10 mouse cellular contexts compared by ENCODE assay signal in genomic region chr3:31903506-31903905, GRCm38 (mm10). TPM values are rescaled to one million over a fixed set of nuclear protein-coding genes. Genes with fewer than 3 reads are reported as not detected.
DNase-seq lines count a peak whose midpoint lies in the region; ATAC-seq and TF ChIP-seq lines count a peak whose summit lies in the region.
"Had no signal": no experiment of that assay in that cellular context is flagged by ENCODE, and none has a peak within 500 bp of the region (broad histone marks: within the 10 kb centered on the region; RNA-seq: fewer than 3 reads in every experiment).

No protein-coding gene starts in this region.

- no peak for TF ChIP-seq EP300 in heart, postnatal 0 days (IDR thresholded peaks at IDR 0.05; ENCODE audit: low read depth)

- no peak for TF ChIP-seq CTCF in heart, postnatal 0 days (IDR thresholded peaks at IDR 0.05; ENCODE audit: low read depth)

- H3K36me3 ChIP-seq in heart, postnatal 0 days (replicated peaks; ENCODE audit: control insufficient read depth, insufficient read depth, low read length), result no peaks in the 10 kb centered on the region
- H3K36me3 ChIP-seq in forebrain, embryonic 16.5 days (ENCODE audit: control insufficient read depth, insufficient read depth), result no peaks in the 10 kb centered on the region
- no peaks in the 10 kb centered on the region for H3K36me3 ChIP-seq in midbrain, embryonic 11.5 days (ENCODE audit: control insufficient read depth, insufficient read depth, low read length)

- ATAC-seq in heart, postnatal 0 days (ENCODE audit: insufficient read depth, low read depth), result no peak
- 0 out of 2 replicates have a peak, but pooled peaks have one; percentile 45 for ATAC-seq in forebrain, embryonic 16.5 days
- peak; percentile 61 for ATAC-seq in midbrain, embryonic 11.5 days (ENCODE audit: low FRiP score)

- peaks cover 8% of the 10 kb centered on the region; the same call in 1 of the 2 replicates for H3K4me1 ChIP-seq in heart, postnatal 0 days (ENCODE audit: control insufficient read depth, insufficient read depth)
- peaks cover 10% of the 10 kb centered on the region for H3K4me1 ChIP-seq in forebrain, embryonic 16.5 days (replicated peaks; ENCODE audit: control insufficient read depth, insufficient read depth, low read length)
- H3K4me1 ChIP-seq in midbrain, embryonic 11.5 days (ENCODE audit: control insufficient read depth, insufficient read depth, low read length), result peaks cover 20% of the 10 kb centered on the region

- H3K27ac ChIP-seq in heart, postnatal 0 days (ENCODE audit: low read depth), result no peak overlapping the region
- no peak overlapping the region for H3K27ac ChIP-seq in forebrain, embryonic 16.5 days (ENCODE audit: low read length)
- no peak overlapping the region for H3K27ac ChIP-seq in midbrain, embryonic 11.5 days (ENCODE audit: low read depth, low read length)

- H3K4me2 ChIP-seq in heart, postnatal 0 days (ENCODE audit: low read depth, low read length), result peak overlapping the region; percentile 66; the same call in 1 of the 2 replicates
- H3K4me2 ChIP-seq in forebrain, embryonic 16.5 days (ENCODE audit: low read length), result peak overlapping the region; percentile 88
- peak overlapping the region; percentile 66 for H3K4me2 ChIP-seq in midbrain, embryonic 11.5 days

- H3K9me3 ChIP-seq in heart, postnatal 0 days (replicated peaks; ENCODE audit: control insufficient read depth, low read length), result no peaks in the 10 kb centered on the region
- no peaks in the 10 kb centered on the region for H3K9me3 ChIP-seq in forebrain, embryonic 16.5 days (ENCODE audit: control insufficient read depth, low read length)
- no peaks in the 10 kb centered on the region for H3K9me3 ChIP-seq in midbrain, embryonic 11.5 days (ENCODE audit: control insufficient read depth, low read length)

- H3K27me3 ChIP-seq in heart, postnatal 0 days (ENCODE audit: control insufficient read depth, insufficient read depth, low read length), result 0 out of 2 replicates have a peak, but pooled peaks cover 6% of the 10 kb centered on the region
- H3K27me3 ChIP-seq in forebrain, embryonic 16.5 days (replicated peaks; ENCODE audit: control insufficient read depth, insufficient read depth, low read length), result no peaks in the 10 kb centered on the region
- H3K27me3 ChIP-seq in midbrain, embryonic 11.5 days (ENCODE audit: control insufficient read depth, insufficient read depth, low read length), result peaks cover 5% of the 10 kb centered on the region; the same call in 1 of the 2 replicates

- 5% methylated on average over 9 of the region's 9 CpGs for WGBS in heart, postnatal 0 days
- WGBS in forebrain, embryonic 16.5 days, result 1% methylated on average over 9 of the region's 9 CpGs
- under 1% methylated on average over 9 of the region's 9 CpGs for WGBS in midbrain, embryonic 11.5 days

- no peak overlapping the region for H3K9ac ChIP-seq in heart, postnatal 0 days (replicated peaks; ENCODE audit: low read depth, low read length)
- peak overlapping the region; percentile 57 for H3K9ac ChIP-seq in forebrain, embryonic 16.5 days (replicated peaks; ENCODE audit: low read depth, low read length)
- no peak overlapping the region; the same call in 1 of the 2 replicates for H3K9ac ChIP-seq in midbrain, embryonic 11.5 days (ENCODE audit: low read length)

- intact Hi-C loops in heart, postnatal 25 days (cut with DNase I), result no loop called here

- peak overlapping the region; percentile 41; the same call in 1 of the 2 replicates for H3K4me3 ChIP-seq in heart, postnatal 0 days (ENCODE audit: low read depth, low read length)
- peak overlapping the region; percentile 53 for H3K4me3 ChIP-seq in forebrain, embryonic 16.5 days (replicated peaks; ENCODE audit: low read length)
- peak overlapping the region; percentile 31 for H3K4me3 ChIP-seq in midbrain, embryonic 11.5 days (ENCODE audit: low read depth, low read length)
- H3K4me3 ChIP-seq: myocyte had no signal

- DNase-seq in heart, postnatal 0 days (ENCODE audit: low spot score), result no peak
- DNase-seq in heart, postnatal 25 days (ENCODE audit: low spot score), result no peak
- DNase-seq in embryo, embryonic 10 days (ENCODE audit: low spot score), result peak; percentile 39
- DNase-seq in midbrain, embryonic 11.5 days (ENCODE audit: low spot score, missing footprints), result peak; percentile 90
- no peak for DNase-seq in ovary, postnatal 36 days (ENCODE audit: low spot score)
- DNase-seq in spleen, postnatal 4 days (ENCODE audit: low spot score in 2 of 2), result no peak
- no peak for DNase-seq in frontal cortex, postnatal 14 days (ENCODE audit: low spot score in 2 of 2)

RNA-seq across cellular contexts. Expression of gene Kcnmb2, which starts 1.2 kb away (rescaled TPM):
- not detected in 2 replicates for total RNA-seq in heart, postnatal 0 days (2014; rRNA removed; ENCODE audit: low replicate concordance)
- 0.14 and 0.56 TPM in 2 replicates for polyA plus RNA-seq in heart, postnatal 0 days (2015; fragmentation: Nextera tagmentation; extraction: Ambion mirVana)
- total RNA-seq in heart, postnatal 25 days (2021), result not detected
- 5.2 and 5.6 TPM in 2 replicates for polyA plus RNA-seq in forebrain, embryonic 16.5 days (2015; fragmentation: Nextera tagmentation; extraction: Ambion mirVana)
- polyA plus RNA-seq in midbrain, embryonic 11.5 days (2014; fragmentation: Nextera tagmentation; extraction: Ambion mirVana), result 2.1 and 2.5 TPM in 2 replicates
- total RNA-seq: ES-E14 had no signal
- polyA plus RNA-seq: myocyte had no signal

Comparison
In these comparisons a context has a peak if more than half of its experiments do, and no peak if none do; other contexts are left out.
1. DNase-seq: peak in embryo, embryonic 10 days (single experiment) and midbrain, embryonic 11.5 days (single experiment); none in heart, postnatal 0 days (single experiment), heart, postnatal 25 days (single experiment), ovary, postnatal 36 days (single experiment), spleen, postnatal 4 days (0 of 2) and frontal cortex, postnatal 14 days (0 of 2).
2. Peak in every context shown above with its lines, with median percentiles within 50 percentile points of each other: H3K4me2 ChIP-seq and H3K4me3 ChIP-seq.